Mouse (Mus musculus): ENCODE results near the gene Snx30.

DNA sequence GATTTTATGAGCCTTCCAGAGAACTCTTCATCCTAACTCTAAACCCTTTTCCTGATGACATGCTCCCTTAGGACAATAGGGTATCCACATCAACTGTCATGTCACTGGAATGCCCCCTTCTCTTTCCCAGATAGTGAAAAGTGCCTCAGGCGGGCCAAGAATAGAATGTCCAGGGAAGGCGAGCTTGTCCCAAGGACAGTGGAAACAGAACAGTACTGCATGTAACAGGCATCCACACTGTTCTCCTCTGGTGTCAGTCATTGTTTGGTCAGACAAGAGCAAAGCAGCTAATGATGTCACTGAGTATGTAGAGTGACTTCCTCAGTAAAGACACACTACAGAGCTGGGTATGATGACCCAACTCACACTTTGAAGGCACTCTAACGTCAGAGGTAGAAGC lies 27.8 kb upstream of the Snx30 start:
- TF ChIP-seq CTCF (IDR thresholded peaks at IDR 0.05; ENCODE audit: low read depth, low read length) (no peak), POLR2A (IDR thresholded peaks at IDR 0.05; ENCODE audit: extremely low read depth, insufficient read depth, low read length) (no peak)

All from liver, adult 2 months (tissue).